Mouse (Mus musculus) regulatory T cell (primary cell): Measurements from ENCODE around the gene Trim27.

ENCODE experiments used
- in situ Hi-C: fragments of 300-600 bp; cut with MboI, MseI; formaldehyde crosslinking; loops from one replicate; pipeline ENCODE4 v1.15.1; 2025; ENCODE audit warnings: high pct_unique_total_duplicates

Trim27 gene

DNA sequence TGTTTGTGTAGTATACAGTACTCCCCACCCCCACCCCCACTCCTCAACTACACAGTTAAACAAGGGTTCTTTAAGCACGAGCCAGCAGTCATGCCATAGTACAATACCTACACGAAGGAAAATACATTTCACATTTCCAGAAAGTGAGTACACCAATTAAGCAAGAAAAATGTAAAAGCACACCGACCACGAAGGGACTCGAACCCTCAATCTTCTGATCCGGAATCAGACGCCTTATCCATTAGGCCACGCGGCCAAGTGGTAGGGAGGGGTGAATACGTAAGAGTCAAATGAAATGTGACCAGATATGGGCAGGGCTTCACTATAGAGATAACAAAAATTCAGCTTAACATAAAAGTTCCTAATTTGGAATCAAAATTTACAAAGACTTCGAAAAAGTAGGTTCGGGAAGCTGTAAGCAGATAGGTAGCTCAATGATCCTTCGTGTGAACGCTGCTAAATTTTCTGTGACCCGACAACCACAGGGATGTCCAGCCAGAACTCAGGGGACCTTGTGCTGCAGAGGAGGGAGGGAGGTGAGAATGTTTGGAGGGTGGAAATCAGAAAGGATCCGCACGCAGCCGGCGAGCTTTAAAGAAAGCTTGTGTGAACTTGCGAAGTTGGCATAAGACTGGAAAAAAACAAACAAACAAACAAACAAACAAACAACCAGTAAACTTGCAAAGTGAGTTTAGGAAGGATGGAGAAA lies 36.2 kb downstream of the Trim27 start:
- in situ Hi-C loops: no loop called here

DNA sequence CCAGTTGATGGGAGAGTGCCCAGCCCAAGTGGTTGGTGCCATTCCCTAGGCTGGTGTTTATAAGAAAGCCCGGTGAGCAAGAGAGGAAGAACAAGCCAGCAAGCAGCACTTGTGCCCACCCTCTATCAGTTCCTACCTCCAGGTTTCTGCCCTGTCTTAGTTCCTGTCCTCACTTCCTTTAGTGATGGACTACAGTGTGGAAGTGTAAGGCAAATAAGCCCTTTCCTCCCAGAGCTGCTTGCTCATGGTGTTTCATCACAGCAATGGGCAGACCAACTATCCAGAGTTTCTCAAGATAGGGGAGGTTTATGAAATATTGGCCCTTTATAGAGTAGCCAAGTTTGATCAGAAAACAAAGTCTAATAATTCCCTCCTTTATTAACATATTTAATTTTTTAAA lies 37.5 kb downstream of the Trim27 start:
- in situ Hi-C loops: no loop called here

DNA sequence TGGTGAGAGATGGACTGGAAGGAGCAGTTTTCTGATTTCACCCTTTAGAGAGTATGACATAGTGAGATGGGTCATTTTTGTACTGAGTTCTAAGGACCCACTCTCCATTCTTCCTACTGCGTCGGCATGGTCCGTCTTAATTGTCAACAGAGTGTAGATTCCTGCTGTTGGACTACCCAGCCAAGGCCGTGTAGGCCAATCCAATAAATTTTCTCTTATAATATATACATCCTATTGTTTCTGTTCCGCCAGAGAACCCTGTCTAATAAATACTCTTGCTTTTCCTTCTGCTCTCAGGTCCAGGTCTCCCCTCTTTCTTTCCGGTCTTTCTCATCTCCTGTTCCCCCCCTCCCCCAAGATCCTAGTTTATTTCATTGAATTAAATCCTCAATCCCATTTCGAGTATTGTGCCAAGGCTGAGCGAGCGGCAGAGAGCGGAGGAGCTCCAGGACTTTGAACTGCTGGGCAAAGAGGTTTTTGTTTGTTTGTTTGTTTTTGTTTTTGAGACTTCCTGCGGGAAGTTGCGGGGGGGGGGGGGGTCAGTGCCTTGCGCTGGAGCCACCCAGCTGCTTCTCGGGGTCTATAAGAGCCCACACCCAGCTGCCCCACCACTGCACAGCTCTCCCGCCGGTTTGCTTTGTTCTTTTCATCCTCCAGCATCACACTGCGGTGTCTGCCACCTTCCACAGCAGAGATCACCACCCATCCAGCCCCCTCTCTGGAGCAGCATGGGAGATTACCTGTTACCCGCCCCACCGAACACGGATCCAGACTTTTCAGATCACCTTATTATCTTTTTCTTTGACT lies 42.6 kb downstream of the Trim27 start:
- in situ Hi-C loops: no loop called here

DNA sequence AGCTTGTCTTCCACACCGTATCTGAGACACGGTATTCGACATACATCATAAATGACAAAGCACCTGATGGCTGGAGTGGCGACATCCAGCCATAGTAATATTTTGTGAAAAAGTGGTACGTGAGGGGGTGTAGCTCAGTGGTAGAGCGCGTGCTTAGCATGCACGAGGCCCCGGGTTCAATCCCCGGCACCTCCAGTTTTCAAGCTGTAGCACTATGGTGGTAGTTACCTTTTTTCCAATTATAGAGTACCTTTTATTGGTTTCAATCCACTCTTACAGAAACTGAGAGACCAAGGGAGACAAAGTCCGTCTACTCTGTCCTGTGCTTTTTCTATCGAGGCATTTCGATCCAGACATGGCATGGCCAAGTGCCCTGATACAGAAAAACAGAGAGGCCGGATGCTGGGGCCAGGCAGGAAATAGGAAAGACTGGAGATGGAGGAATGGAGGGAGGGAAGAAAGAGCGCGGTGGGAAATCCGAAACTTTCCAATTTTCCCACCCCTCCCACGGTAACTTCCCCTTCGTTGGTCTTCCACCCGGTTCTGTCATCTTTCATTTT lies 43.3 kb downstream of the Trim27 start:
- in situ Hi-C loops: no loop called here

DNA sequence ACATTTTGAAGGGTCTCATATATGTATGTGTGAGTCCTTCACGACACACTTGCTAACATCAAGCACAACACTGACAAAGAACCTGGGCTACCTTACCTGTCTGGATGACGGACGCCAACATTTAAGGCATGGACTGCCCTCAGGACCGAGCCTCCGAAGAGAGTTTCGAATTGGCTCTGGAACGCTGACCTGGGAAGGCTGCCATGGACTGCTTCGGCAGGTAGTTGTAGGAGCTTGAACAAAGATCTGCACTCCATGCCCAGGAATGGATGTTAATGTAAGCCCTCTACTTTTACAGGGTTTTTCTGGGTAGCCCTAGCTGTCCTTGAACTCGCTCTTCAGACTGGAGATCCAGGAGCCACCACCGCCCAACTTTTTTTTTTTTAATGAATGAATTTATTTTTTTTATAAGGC lies 44.0 kb downstream of the Trim27 start:
- in situ Hi-C loops: no loop called here

DNA sequence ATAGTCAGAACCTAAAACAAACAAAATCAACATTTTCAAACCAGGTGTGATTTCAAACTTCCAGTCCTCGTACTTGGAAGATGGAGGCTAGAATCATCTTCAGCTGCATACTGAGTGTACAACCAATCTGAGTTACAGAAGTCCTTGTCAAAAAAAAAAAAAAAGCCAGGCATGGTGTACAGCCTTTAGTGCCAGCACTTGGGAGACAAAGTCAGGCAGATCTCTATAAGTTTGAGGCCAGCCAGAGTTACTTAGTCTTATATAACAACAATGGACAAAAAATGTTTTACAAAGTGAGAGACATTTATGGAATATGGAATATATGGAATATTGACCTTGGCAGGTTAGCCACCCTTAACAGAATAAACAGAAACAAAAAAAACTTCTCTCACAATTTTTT lies 45.1 kb downstream of the Trim27 start:
- in situ Hi-C loops: no loop called here

DNA sequence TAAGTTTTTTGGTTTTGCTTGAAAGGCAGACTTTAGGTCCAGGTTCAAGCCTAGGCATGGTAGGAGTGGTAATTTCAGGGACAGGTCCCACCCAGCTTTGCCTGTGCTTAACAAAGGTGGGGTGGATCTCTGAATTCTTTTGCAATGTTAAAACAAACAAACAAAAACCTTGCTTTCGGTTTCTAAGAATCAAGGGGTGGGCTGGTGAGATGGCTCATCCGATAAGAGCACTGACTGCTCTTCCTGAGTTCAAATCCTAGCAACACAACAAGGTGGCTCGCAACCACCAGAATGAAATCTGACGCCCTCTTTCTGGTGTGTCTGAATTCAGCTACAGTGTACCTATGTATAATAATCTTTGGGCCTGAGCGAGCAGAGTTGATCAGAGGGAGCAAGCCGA lies 46.0 kb downstream of the Trim27 start:
- in situ Hi-C loops: no loop called here

DNA sequence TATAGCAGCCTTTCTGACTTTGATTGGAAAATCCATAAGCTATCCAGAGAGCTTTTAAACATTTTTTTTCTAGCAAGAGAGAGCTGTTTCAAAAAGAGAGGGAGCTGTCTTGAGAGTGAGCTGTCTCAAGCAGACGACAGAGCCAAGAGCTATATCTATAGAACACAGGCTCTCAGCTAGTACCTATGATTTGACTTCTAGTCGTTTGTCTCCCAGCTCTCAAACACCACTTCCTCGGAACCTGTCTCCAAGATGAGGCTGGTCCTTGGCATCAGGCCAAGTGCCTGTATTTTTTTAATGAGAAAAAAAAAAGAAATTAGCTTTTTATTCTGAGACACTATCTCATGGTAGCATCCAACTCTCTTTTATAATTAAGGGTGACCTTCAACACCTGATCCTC lies 46.8 kb downstream of the Trim27 start:
- in situ Hi-C loops: no loop called here

DNA sequence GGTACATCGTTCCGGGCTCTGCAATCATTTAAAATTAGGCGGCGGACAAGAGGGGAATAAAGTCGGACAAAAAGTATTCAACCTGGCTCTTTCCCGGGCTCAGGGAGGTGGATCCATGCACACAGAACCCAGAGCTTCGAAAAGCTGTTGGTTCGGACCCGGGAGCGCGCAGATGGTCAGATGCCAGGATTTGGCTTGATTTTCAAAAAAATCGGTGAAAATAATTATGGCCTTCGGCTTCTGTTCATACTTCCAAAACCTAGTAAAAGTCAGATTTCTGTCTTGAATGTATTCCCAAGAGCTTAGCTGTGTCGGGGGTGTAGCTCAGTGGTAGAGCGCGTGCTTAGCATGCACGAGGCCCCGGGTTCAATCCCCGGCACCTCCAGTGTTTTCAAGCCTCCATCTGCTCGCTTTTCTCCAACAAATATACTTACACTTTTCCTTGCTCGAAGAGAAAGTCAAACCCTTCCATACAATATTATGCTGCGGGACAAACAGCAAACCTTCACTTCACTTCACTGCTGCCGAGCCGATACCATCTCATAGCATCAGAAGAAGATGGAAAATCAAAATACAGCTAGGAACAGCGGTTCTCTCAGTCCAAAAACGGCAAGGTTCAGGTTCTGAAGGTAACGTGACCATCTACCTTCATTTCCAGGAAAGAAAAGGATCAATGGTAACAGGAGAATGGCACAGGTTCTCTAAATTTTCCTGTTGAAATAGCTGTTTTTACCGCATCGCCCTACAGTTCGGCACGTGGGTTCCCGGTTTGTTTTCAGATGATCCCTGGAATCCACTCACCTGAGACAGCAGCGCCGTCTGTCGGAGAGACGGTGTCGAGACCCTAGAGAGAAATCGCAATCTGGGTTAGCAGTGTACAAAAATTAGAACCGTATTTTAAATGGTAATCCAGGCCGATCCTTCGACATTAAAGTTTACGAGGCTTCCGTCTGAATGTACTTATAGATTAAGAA lies 54.8 kb downstream of the Trim27 start:
- in situ Hi-C loops: loop anchor here (5.0 kb wide), 2 partner anchors 62 to 93 kb away; no protein-coding TSS in a partner anchor

DNA sequence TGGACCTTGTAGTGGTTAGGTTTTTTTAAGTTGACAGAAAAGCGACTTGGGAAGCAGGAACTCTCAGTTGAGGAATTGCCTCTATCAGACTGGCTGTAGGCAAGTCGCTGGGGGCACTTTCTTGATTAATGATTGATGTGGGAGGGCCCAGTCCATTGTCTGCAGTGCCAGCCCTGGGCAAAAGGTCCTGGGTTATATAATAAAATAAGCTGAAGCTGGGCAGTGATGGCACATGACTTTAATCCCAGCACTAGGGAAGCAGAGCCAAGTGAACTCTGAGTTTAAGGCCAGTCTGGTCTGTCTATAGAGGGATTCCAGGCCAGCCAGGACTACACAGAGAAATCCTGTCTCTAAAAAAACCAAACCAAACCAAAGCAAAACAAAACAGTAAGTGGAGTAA lies 57.5 kb downstream of the Trim27 start:
- in situ Hi-C loops: no loop called here

DNA sequence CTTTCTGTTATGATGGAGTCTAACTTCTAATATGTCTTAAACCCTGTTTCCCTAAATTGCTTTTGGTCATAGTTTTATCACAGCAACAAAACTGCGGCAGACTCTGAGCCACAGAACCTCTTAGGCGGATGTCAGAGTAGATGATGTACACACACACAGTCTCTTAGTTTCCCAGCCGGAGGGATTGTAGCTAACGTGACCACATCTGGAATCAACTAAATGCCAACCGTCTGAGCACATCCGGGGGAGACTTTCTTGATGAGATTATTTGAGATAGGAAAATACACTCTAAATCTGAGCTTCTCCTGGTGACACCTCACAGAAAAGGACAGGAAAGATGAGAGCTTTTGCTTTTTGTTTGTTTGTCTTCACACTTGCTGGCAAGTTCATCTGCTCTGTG lies 57.9 kb downstream of the Trim27 start:
- in situ Hi-C loops: no loop called here

DNA sequence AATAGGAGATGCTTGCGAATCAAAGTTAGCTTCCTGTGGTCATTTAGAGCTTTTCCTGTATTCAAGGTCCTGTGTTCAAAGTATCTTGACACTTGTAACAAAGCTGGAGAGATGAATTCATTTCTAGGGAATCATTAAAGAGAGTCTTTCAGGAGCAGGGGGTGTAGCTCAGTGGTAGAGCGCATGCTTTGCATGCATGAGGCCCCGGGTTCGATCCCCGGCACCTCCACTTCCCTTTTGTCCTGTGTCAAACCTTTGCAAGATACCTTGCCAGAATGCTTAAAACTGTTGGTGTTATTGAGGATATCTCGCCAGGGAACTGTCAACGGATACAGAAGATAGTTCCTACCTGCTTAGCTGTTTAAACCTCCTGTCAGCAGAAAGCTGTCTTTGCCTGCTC lies 61.5 kb downstream of the Trim27 start:
- in situ Hi-C loops: no loop called here

DNA sequence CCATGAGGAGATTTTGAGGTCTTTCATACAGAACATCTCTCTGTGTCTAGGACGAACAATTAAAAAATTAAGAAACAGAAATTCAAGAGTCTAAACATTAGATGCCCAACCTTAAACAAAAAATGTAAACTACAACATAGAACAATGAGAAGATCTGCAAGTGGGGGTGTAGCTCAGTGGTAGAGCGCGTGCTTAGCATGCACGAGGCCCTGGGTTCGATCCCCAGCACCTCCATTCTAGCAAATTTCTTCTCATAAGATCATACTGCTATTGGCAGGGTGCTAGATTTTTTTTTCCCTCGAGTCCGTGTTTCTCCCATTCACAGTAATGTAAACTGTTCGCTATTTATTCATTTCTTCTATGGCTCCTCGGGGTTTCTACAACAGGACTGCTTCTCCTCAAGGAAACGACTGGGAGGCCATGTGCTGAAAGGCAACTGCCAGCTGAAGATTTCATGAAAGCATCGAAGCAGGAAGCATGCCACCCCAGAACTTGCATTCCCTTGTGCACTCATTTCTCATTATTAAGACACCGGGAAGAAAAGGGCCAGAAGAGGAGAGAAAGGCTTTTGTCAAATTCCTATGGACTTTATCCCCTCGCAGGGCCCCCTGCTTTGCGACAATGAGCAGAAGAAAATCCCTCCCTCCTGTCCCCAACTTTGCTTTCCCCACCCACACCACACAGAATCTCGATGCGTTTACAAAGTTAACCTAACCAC lies 63.3 kb downstream of the Trim27 start:
- in situ Hi-C loops: no loop called here

DNA sequence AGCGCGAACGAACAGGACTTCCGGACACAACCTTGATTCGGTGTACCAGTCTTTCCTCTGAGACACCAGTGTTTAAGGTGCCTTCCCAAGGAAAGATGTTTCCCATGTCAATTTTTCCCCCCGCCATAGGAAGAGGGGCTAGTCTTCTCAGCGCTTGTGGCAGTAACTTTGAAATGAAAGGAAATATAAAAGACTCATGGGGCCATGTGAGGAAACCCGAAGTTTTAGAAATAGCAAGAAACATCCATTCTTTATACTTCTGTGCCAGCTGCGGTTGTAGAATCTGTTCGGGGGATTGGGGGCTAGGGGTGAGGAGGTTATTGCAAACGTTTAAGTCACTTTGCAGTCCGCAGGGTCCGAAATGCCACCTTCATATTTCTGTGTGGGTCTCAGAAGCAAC lies 64.0 kb downstream of the Trim27 start:
- in situ Hi-C loops: no loop called here

DNA sequence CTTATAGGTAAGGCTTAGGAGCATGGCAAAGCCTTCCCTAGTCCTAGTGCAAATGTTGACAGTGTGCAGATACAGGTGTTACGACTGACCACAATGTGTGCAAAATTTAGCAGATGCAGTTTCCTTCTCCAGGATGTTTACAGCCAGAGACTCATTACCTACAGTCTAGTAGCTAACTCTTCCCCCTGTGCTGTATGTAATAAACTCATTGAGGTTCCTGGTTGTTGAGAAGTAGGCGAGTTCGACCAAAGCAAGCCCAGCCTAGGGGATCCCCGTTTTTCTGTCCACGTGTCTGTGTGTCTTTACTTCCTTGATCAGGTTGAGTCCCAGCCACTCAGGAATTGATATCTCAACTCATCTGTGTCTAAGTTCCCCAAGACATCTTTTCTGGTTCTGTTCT lies 64.8 kb downstream of the Trim27 start:
- in situ Hi-C loops: no loop called here
